Mouse (Mus musculus) heart, embryonic 13.5 days (tissue): ENCODE data around the gene Trim23. TPM values are rescaled to one million over a fixed set of nuclear protein-coding genes. Genes with fewer than 3 reads are reported as not detected.
"Not testable (repeated sequence)": the region's sequence is repeated elsewhere in the genome, so short reads cannot be mapped to it uniquely, and the experiment has no call there.

ENCODE experiments used
- ATAC-seq: fragments of 200-750 bp; cut with Nextera tagmentation; 2 replicates; pipeline ENCODE4 v1.8.0; 2017; ENCODE audit warnings: moderate TSS enrichment; ENCODE audit not compliant: insufficient number of reproducible peaks, low FRiP score, low TSS enrichment; ENCODE audit errors: extremely low read depth
- H3K27ac ChIP-seq: fragments of 300-500 bp; sonication (generic); replicated peaks from 2 replicates; pipeline ENCODE4 v1.5.1; 2015; ENCODE audit warnings: moderate library complexity, mild to moderate bottlenecking, inconsistent platforms
- H3K27me3 ChIP-seq: fragments of 300-500 bp; sonication (generic); replicated peaks from 2 replicates; pipeline ENCODE4 v1.6.1; 2015; ENCODE audit warnings: mild to moderate bottlenecking, inconsistent platforms
- H3K36me3 ChIP-seq: fragments of 300-500 bp; sonication (generic); 2 replicates; pipeline ENCODE4 v1.6.1; 2015; ENCODE audit warnings: mild to moderate bottlenecking, inconsistent platforms
- H3K4me1 ChIP-seq: fragments of 300-500 bp; sonication (generic); 2 replicates; pipeline ENCODE4 v1.6.1; 2015; ENCODE audit warnings: inconsistent platforms
- H3K4me2 ChIP-seq: fragments of 300-500 bp; sonication (generic); 2 replicates; pipeline ENCODE4 v1.6.1; 2015; ENCODE audit warnings: inconsistent platforms, mild to moderate bottlenecking, moderate library complexity
- H3K4me3 ChIP-seq: fragments of 300-500 bp; sonication (generic); 2 replicates; pipeline ENCODE4 v1.5.1; 2015; ENCODE audit warnings: moderate library complexity, mild to moderate bottlenecking, inconsistent platforms
- H3K9ac ChIP-seq: fragments of 300-500 bp; sonication (generic); 2 replicates; pipeline ENCODE4 v1.6.1; 2015; ENCODE audit warnings: inconsistent platforms, mild to moderate bottlenecking, moderate library complexity
- H3K9me3 ChIP-seq: fragments of 300-500 bp; sonication (generic); 2 replicates; pipeline ENCODE4 v1.6.1; 2016; ENCODE audit warnings: inconsistent platforms
- WGBS: fragments of 180-500 bp; shearing (Covaris S2); methylation state at CpG from one replicate; pipeline ENCODE4 v1.1.7; 2015; ENCODE audit warnings: mixed read lengths; 5-methylcytosine and 5-hydroxymethylcytosine counted together
- polyA plus RNA-seq: library from polyadenylated mRNA; unstranded; fragments of >200 nt; fragmentation: Nextera tagmentation; extraction: Ambion mirVana; gene quantifications from 2 replicates; pipeline ENCODE4 v1.2.1, GENCODE M21; 2015

Trim23 gene
- polyA plus RNA-seq, 1 experiment from 2014 or later = 13.6 TPM

DNA sequence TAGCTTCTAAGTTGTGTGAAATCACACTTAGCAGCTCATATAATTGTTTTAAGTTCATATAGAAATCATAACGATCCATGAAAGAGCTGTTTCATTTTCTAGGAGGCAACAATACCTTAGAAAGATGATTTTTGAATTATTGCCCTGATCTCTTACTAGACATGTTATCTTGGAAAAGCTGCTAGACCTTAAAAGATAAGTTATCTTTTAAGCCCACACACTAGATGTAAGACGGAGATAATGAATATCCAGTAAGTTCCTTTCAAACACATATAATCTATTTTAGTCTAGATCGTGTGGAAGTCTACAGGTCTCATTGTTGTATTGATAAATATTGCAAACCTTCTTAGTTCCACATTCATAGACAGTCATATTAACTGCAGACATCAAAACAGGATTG, 1.7 kb upstream of the Trim23 start:
- Histone ChIP-seq H3K9me3 (no peaks in the 10 kb centered on the region), H3K36me3 (peaks cover 24% of the 10 kb centered on the region), H3K4me3 (peak overlapping the region; percentile 83), H3K4me2 (peak overlapping the region; percentile 74), H3K27ac (no peak overlapping the region), H3K4me1 (peaks cover 23% of the 10 kb centered on the region), H3K27me3 (no peaks in the 10 kb centered on the region), H3K9ac (peak overlapping the region; percentile 71)
- ATAC-seq = no peak
- 57% methylated on average over 3 of the region's 3 CpGs for WGBS

DNA sequence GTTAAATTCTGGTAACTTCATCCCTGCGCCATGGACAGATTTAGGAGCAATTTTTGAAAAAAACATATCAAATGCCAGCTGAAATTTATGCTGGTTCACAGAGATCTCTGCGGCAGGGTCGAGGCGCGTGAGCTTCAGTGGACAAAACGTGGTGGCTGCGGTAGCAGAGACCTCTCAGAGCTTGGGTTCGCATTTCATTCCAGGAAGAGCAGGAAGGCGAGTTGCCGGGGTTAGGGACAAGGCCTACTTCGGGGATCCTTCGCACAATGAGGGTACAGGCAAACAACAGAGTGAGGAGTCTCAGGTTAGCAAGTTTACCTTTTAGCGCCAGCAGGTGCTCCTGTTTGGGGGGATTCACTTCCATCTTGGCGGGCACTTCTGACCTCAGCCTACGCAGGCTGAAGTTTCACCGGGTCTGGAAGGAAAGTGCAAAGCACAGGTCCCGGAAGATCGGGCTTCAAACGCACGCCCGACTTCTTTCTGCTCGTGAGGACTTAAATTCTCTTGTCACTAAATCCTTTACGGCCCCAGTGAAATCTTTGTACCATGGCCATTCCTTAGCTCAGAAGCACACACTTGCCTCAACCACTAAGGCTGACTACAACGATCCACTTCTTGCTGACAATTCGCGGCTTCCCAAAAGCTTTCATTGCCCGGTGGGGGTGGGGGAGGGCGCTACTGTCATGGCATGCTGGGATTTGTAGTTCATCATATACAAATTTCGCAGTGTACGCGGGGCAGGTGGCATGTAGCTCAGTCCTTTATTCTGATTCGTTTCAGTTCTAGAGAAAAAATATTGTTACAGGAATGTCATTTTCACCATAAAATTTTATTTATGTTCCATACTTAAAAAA, 574 bp upstream of the Trim23 start, which contains the start of gene Trappc13:
Gene Trappc13, minus strand, starts transcription at position 674 of the 854 bp plus-strand sequence.
- peak; percentile 84 for ATAC-seq
- Histone ChIP-seq H3K9me3 (no peaks in the 10 kb centered on the region), H3K4me3 (peak within 1 kb of the TSS; percentile 83), H3K27ac (peak within 1 kb of the TSS; percentile 86), H3K4me2 (peak within 1 kb of the TSS; percentile 83), H3K4me1 (peaks cover 18% of the 10 kb centered on the region), H3K27me3 (no peaks in the 10 kb centered on the region), H3K9ac (peak within 1 kb of the TSS; percentile 93), H3K36me3 (peaks cover 34% of the 10 kb centered on the region)
- WGBS = under 1% methylated on average over 32 of the region's 32 CpGs

DNA sequence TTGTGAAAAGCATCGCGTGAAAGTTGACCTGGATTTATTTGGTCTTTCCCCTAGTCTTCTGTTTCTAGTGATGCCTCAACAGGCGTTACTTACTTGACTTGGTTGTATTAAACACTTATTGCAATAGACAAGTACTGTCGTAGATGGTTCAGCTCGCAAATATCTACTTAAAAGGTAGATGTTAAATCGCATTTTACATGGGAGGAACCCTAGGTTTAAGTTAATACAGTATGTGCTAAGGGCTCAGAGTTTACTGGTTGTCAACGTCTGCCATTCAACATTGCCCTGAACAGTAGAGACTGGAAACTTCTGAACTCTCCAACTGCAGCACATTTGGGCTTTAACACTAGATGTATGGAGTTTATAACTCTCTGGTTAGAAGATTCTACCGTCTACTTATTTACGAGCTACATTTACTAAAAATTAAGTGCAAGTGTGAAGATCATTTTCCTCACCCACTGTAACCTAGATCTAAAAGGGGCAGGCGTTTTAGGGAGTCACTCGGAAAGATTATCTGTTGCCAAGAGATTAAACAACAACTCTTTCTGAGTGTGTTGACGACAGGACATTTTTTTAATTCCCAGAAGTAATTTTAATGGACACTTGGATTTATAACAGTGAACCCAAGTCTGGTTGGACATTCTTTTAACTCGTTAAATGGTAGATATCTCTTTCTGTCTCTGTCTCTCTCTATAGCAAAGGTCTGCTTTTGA, 735 bp downstream of the Trim23 start:
- 10% methylated on average over 13 of the region's 13 CpGs for WGBS
- ATAC-seq = no peak
- Histone ChIP-seq H3K36me3 (peaks cover 43% of the 10 kb centered on the region), H3K9ac (peak overlapping the region; percentile 93), H3K4me1 (peaks cover 18% of the 10 kb centered on the region), H3K27ac (peak overlapping the region; percentile 82), H3K4me3 (peak overlapping the region; percentile 83), H3K4me2 (peak overlapping the region; percentile 83), H3K27me3 (no peaks in the 10 kb centered on the region), H3K9me3 (no peaks in the 10 kb centered on the region)

DNA sequence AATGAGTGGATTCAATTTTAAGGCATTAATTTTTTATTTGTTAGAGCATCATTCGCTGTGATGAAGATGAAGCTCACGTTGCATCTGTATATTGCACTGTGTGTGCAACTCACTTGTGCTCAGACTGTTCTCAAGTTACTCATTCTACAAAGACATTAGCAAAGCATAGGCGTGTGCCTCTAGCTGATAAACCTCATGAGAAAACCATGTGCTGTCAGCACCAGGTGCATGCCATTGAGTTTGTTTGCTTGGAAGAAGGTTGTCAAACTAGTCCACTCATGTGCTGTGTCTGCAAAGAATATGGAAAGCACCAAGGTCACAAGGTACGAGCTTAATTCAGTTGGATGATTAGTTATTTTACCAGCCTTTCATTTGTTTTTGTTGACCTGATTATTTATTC, 8.8 kb downstream of the Trim23 start:
- 62% methylated on average over 4 of the region's 4 CpGs for WGBS
- Histone ChIP-seq H3K27me3 (no peaks in the 10 kb centered on the region), H3K9me3 (no peaks in the 10 kb centered on the region), H3K36me3 (peaks cover 69% of the 10 kb centered on the region), H3K4me2 (no peak overlapping the region), H3K27ac (no peak overlapping the region), H3K9ac (no peak overlapping the region), H3K4me1 (peaks cover 5% of the 10 kb centered on the region; the same call in 1 of the 2 replicates), H3K4me3 (no peak overlapping the region)
- ATAC-seq = no peak

DNA sequence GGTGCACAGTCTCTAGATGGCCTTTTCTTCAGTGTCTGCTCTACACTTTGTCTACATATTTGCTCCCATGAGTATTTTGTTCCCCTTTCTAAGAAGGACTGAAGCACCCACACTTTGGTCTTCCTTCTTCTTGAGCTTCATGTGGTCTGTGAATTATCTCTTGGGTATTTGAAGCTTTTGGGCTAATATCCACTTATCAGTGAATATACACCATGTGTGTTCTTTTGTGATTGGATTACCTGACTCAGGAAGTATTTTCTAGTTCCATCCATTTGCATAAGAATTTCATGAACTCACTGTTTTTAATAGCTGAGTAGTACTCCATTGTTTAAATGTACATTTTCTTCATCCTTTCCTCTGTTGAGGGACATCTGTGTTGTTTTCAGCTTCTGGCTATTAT, 17.3 kb downstream of the Trim23 start:
- H3K4me2 ChIP-seq, H3K9ac ChIP-seq, H3K27ac ChIP-seq, H3K27me3 ChIP-seq, H3K4me3 ChIP-seq, ATAC-seq, H3K4me1 ChIP-seq, H3K9me3 ChIP-seq: not testable (repeated sequence)
- peaks cover 63% of the 10 kb centered on the region for H3K36me3 ChIP-seq

DNA sequence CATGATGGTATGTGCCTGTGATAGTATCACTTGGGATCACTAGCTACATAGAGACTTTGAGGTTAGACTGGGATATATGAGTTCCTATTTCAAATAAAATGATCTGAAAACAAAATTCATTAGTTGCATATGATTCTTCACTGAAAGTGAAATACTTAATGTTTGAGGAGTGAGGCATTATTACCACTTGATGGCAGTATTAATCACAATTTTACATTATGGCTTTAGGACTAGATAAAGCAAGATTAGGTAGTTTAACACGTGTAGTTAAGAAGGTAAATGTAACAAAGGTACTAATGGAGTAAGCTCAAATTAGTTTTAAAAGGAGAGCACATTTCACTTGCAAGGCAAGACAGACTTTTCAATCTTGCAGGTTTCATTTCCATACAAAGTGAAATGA, 25.7 kb downstream of the Trim23 start:
- no peak overlapping the region for H3K4me2 ChIP-seq
- no peak overlapping the region for H3K4me3 ChIP-seq
- WGBS = 69% methylated on average over 1 of the region's 1 CpGs
- H3K36me3 ChIP-seq = peaks cover 48% of the 10 kb centered on the region
- H3K4me1 ChIP-seq = no peaks in the 10 kb centered on the region
- no peak for ATAC-seq
- H3K27ac ChIP-seq = no peak overlapping the region
- no peaks in the 10 kb centered on the region for H3K27me3 ChIP-seq
- no peaks in the 10 kb centered on the region for H3K9me3 ChIP-seq
- no peak overlapping the region for H3K9ac ChIP-seq

DNA sequence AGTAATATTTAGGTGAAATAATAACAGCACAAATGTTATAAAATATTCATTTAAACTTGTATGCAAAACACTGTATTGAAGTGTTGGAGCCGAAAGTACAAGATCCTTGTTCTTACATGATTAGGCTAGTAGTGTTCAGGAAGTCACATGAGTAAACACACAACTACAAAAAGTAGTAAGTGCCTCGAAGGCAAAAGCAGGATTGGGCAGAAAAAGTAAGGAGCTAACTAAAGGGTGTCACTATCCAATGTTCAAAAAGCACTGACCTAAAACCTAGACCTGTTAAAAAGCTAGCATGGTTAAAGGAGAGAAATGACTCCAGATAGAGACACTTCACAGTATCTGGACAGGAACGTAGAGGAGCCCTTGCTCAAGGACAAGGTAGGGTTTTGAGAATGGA, 48.9 kb downstream of the Trim23 start:
- Histone ChIP-seq H3K36me3 (peaks cover 11% of the 10 kb centered on the region), H3K4me2 (peak overlapping the region; percentile 75), H3K27me3 (no peaks in the 10 kb centered on the region), H3K4me3 (peak overlapping the region; percentile 87), H3K9ac (peak overlapping the region; percentile 92), H3K9me3 (no peaks in the 10 kb centered on the region), H3K4me1 (peaks cover 25% of the 10 kb centered on the region), H3K27ac (0 out of 2 replicates have a peak overlapping the region, but pooled peaks have one; percentile 12)
- no peak for ATAC-seq
- WGBS = 45% methylated on average over 3 of the region's 3 CpGs

DNA sequence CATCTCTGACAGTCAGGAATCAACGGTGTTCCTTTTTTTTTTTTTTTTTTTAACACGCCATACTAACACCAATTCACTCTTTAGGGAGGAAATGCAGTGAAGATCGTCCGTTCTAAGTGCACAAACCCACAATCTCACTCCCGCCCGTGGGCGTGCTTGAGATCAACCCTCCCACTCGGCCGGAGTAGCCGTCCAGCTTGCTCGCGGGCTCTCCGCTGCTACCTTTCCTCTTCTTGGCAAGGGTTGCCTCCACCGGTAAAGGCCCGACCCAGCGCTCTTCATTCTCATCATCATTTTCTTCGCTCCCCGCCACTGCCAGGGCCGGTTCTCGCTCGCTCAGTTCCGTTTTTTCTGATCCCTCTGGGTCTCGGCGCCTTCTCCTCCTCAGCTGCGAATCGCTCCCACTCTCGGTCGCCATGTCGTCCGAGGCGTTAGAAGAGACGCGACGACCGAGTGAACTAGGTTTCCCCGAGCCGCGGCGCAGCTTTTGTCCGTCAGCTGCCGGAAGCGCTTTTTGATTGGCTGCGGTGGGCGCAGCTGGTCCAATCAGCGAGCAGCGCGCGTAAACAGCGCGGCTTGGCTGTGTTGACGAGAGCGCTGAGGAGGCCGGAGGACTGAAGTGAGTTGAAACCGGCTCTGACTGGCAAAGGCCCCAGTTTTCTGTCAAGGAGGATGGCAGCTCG, 49.9 kb downstream of the Trim23 start, which contains the start of the genes Cenpk and Ppwd1:
Gene Cenpk, plus strand, starts transcription at position 228 of the 683 bp plus-strand sequence.
Gene Ppwd1, minus strand, starts transcription at position 460 of the 683 bp plus-strand sequence.
- Histone ChIP-seq H3K27ac (peak within 1 kb of the TSS; percentile 95), H3K4me3 (peak within 1 kb of the TSS; percentile 87), H3K27me3 (no peaks in the 10 kb centered on the region), H3K9me3 (no peaks in the 10 kb centered on the region), H3K36me3 (peaks cover 13% of the 10 kb centered on the region), H3K4me2 (peak within 1 kb of the TSS; percentile 75), H3K9ac (peak within 1 kb of the TSS; percentile 92), H3K4me1 (peaks cover 25% of the 10 kb centered on the region)
- under 1% methylated on average over 55 of the region's 55 CpGs for WGBS
- ATAC-seq = peak; percentile 95

DNA sequence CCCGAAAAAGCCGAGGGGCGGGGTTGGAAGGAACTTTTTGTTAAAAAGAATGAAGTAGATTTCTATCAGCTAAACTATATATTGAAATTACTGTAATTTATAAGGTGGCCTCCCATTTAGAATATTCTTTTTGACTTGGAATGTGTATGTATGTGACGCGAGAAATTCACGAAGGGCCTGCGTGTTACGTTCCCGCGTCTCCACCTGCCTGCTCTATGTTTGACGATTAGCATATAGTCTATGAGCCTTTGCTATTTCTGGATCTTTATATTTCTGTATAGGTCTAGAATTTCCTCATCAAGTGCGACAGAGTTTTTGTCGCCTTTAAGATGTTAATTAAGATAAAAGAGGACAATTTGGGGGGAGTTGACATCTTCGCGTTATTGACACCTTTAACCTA, 50.6 kb downstream of the Trim23 start:
- H3K27ac ChIP-seq = peak overlapping the region; percentile 49; the same call in 1 of the 2 replicates
- peak overlapping the region; percentile 92 for H3K9ac ChIP-seq
- no peaks in the 10 kb centered on the region for H3K9me3 ChIP-seq
- peaks cover 13% of the 10 kb centered on the region for H3K36me3 ChIP-seq
- 7% methylated on average over 15 of the region's 15 CpGs for WGBS
- H3K27me3 ChIP-seq = no peaks in the 10 kb centered on the region
- H3K4me2 ChIP-seq = peak overlapping the region; percentile 75
- H3K4me3 ChIP-seq = peak overlapping the region; percentile 87
- no peak for ATAC-seq
- peaks cover 25% of the 10 kb centered on the region for H3K4me1 ChIP-seq
